Mouse (Mus musculus): ENCODE measurements at regions not wholly inside any gene's neighbourhood (a gene's known extent, or its start where the extent isn't known, plus 50 kb on each side); places are given as distances from the start of the nearest gene placed in this dataset.

DNA sequence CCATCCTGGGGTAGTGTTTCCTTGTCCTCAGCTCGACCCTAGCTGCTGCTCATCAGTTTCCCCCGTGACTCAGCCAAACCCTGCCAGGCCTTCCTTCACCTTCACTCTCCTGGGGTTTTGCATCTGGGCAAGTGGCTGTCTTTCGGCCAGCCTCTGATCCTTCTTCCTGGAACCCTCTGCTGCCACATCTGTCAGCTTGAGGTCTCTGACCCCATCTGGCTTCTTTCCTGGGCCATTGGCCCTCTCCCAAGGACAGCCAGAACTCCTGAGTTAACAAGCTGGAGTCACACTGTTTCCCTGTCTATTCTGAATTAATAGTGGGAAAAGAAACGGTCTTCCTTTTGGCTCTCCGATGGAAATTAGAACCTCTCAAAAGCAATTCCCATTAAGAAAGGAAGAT is 767.5 kb downstream of the Gm826 start:
- TF ChIP-seq CTCF (IDR thresholded peaks at IDR 0.05; ENCODE audit: low read depth, low read length): no peak
- no peak for TF ChIP-seq POLR2A (IDR thresholded peaks at IDR 0.05; ENCODE audit: insufficient read depth, low read length)
- no peak for TF ChIP-seq EP300 (IDR thresholded peaks at IDR 0.05; ENCODE audit: insufficient read depth, low read depth, low read length)

Data from ES-Bruce4 (cell line).